Mouse (Mus musculus): ENCODE results near the gene Slc16a8.

GRCm38 (mm10) chr15:79303725-79304124 is 49.2 kb upstream of the Slc16a8 start:
- TF ChIP-seq EP300 (IDR thresholded peaks at IDR 0.05; ENCODE audit: low read depth), result no peak
- TF ChIP-seq CTCF (IDR thresholded peaks at IDR 0.05; ENCODE audit: low read depth), result no peak
